Mouse (Mus musculus): ENCODE measurements at regions not wholly inside any gene's neighbourhood (a gene's known extent, or its start where the extent isn't known, plus 50 kb on each side); places are given as distances from the start of the nearest gene placed in this dataset.

- TF ChIP-seq CTCF (IDR thresholded peaks at IDR 0.05; ENCODE audit: control insufficient read depth, insufficient read depth, low read length) (no peak), POLR2A (IDR thresholded peaks at IDR 0.05; ENCODE audit: borderline replicate concordance, control insufficient read depth, low read depth, low read length) (no peak)
Observed at GRCm38 (mm10) chr11:19523853-19524487, 400.2 kb upstream of the Spred2 start.
